Mouse (Mus musculus): ENCODE measurements around the gene Olfr315. TPM values are rescaled to one million over a fixed set of nuclear protein-coding genes. Genes with fewer than 3 reads are reported as not detected.
"Not testable (repeated sequence)": the region's sequence is repeated elsewhere in the genome, so short reads cannot be mapped to it uniquely, and the experiment has no call there.

Gene Olfr315
- total RNA-seq, 2 experiments from 2014 or later = not detected

DNA sequence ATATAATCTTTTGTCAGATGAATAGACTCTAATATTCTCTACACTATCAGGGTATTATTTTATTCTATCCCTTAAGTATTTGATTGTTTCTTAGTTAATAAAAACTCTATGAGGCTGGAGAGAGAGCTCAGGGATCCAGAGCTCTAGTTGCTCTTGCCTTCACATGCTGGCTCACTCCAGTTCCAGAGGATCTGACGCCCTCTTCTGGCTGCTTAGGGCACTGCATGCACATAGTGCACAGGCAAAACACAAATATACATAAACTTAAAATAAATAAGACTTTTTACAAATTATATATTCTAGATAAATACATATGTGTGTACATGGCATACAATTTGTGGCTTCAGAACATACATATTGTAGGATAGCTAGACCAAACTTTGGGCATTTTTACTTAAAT, 39.0 kb downstream of the Olfr315 start:
- no peak for ATAC-seq (replicated peaks; ENCODE audit: low FRiP score, poor library complexity, severe bottlenecking)

DNA sequence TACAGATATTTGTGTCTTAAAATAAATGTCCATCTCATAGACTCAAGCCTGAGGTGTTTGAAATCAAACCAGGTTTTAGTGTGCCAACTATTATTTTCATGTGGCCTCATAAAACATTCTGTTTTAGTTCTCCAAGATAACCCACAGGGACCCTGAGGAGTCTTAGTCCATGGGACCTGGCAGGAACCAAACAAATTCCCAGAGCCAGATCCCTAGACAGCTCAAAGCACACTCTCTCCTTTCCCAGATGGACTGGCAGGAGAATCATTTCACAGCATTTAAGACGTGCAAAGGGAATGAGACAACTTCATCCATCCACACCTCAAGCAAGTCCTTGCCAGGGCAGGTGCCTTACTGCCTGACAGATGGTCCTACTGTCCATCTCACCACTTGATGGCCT, 41.7 kb downstream of the Olfr315 start, which contains the start of gene Olfr313:
Gene Olfr313 (plus strand): TSS at position 301 of the 400 bp plus-strand sequence.
- not testable (repeated sequence) for ATAC-seq (replicated peaks; ENCODE audit: low FRiP score, poor library complexity, severe bottlenecking)

DNA sequence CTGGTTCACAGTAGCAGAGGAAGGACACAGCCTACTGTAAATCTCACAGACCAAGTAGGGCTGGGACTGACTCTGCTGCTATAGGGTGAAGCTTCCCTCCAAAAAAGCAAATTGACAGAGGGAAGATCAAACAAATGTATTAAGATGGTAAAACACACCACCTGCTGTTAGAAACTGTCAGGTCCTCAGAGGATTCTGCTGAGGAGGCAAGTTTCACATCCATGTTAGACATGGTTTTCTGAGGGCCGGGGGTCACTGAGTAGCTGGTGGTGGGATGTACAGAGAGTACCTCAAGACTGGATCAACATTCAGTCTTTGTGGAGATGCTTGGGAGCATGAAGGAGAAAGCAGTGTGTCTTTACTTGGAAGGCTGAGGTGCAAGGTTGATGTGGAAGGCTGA, 42.7 kb downstream of the Olfr315 start:
- no peak for ATAC-seq (replicated peaks; ENCODE audit: low FRiP score, poor library complexity, severe bottlenecking)

GRCm38 (mm10) chr11:58828937-58829336, 55.9 kb downstream of the Olfr315 start, which contains the start of gene Olfr312:
Gene Olfr312, plus strand, starts transcription at chr11:58829237.
- ATAC-seq (replicated peaks; ENCODE audit: low FRiP score, poor library complexity, severe bottlenecking) = not testable (repeated sequence)

GRCm38 (mm10) chr11:58829764-58830163, 56.8 kb downstream of the Olfr315 start:
- no peak for ATAC-seq (replicated peaks; ENCODE audit: low FRiP score, poor library complexity, severe bottlenecking)

Other genes starting within 250 kb of the Olfr315 start
- gene Olfr330, start 238.4 kb upstream of the Olfr315 start, total RNA-seq (2015; ENCODE audit: low replicate concordance) = not detected in 2 replicates
- gene Olfr330, start 238.4 kb upstream of the Olfr315 start, total RNA-seq (2017; ENCODE audit: low replicate concordance) = not detected in 2 replicates
- gene Olfr329-ps, start 226.8 kb upstream of the Olfr315 start, total RNA-seq (2015; ENCODE audit: low replicate concordance) = not detected in 2 replicates
- gene Olfr329-ps, start 226.8 kb upstream of the Olfr315 start, total RNA-seq (2017; ENCODE audit: low replicate concordance) = not detected in 2 replicates
- gene Olfr328, start 217.6 kb upstream of the Olfr315 start, total RNA-seq (2015; ENCODE audit: low replicate concordance) = not detected in 2 replicates
- not detected in 2 replicates for gene Olfr328, start 217.6 kb upstream of the Olfr315 start, total RNA-seq (2017; ENCODE audit: low replicate concordance)
- not detected in 2 replicates for gene Olfr224, start 202.6 kb upstream of the Olfr315 start, total RNA-seq (2015; ENCODE audit: low replicate concordance)
- not detected in 2 replicates for gene Olfr224, start 202.6 kb upstream of the Olfr315 start, total RNA-seq (2017; ENCODE audit: low replicate concordance)
- gene Olfr325, start 195.5 kb upstream of the Olfr315 start, total RNA-seq (2015; ENCODE audit: low replicate concordance) = not detected in 2 replicates
- not detected in 2 replicates for gene Olfr325, start 195.5 kb upstream of the Olfr315 start, total RNA-seq (2017; ENCODE audit: low replicate concordance)
- gene Olfr324, start 178.1 kb upstream of the Olfr315 start, total RNA-seq (2015; ENCODE audit: low replicate concordance) = not detected in 2 replicates
- not detected in 2 replicates for gene Olfr324, start 178.1 kb upstream of the Olfr315 start, total RNA-seq (2017; ENCODE audit: low replicate concordance)
- gene 2210407C18Rik, start 157.1 kb upstream of the Olfr315 start, total RNA-seq (2015; ENCODE audit: low replicate concordance) = not detected in 2 replicates
- gene 2210407C18Rik, start 157.1 kb upstream of the Olfr315 start, total RNA-seq (2017; ENCODE audit: low replicate concordance) = not detected in 2 replicates
- gene Olfr323, start 142.7 kb upstream of the Olfr315 start, total RNA-seq (2015; ENCODE audit: low replicate concordance) = not detected in 2 replicates
- gene Olfr323, start 142.7 kb upstream of the Olfr315 start, total RNA-seq (2017; ENCODE audit: low replicate concordance) = not detected in 2 replicates
- gene Trim58, start 132.7 kb upstream of the Olfr315 start, total RNA-seq (2015; ENCODE audit: low replicate concordance) = 56.9 and 65.4 TPM in 2 replicates
- 45.0 and 61.1 TPM in 2 replicates for gene Trim58, start 132.7 kb upstream of the Olfr315 start, total RNA-seq (2017; ENCODE audit: low replicate concordance)
- 0.42 TPM in 1 of 2 replicates, not detected in the other for gene Olfr322, start 114.4 kb upstream of the Olfr315 start, total RNA-seq (2015; ENCODE audit: low replicate concordance)
- gene Olfr322, start 114.4 kb upstream of the Olfr315 start, total RNA-seq (2017; ENCODE audit: low replicate concordance) = 0.77 and 1.9 TPM in 2 replicates
- gene Olfr320, start 92.1 kb upstream of the Olfr315 start, total RNA-seq (2015; ENCODE audit: low replicate concordance) = not detected in 2 replicates
- gene Olfr320, start 92.1 kb upstream of the Olfr315 start, total RNA-seq (2017; ENCODE audit: low replicate concordance) = not detected in 2 replicates
- not detected in 2 replicates for gene Olfr319, start 74.0 kb upstream of the Olfr315 start, total RNA-seq (2015; ENCODE audit: low replicate concordance)
- gene Olfr319, start 74.0 kb upstream of the Olfr315 start, total RNA-seq (2017; ENCODE audit: low replicate concordance) = not detected in 2 replicates
- not detected in 2 replicates for gene Olfr318, start 49.2 kb upstream of the Olfr315 start, total RNA-seq (2015; ENCODE audit: low replicate concordance)
- gene Olfr318, start 49.2 kb upstream of the Olfr315 start, total RNA-seq (2017; ENCODE audit: low replicate concordance) = not detected in 2 replicates
- not detected in 2 replicates for gene Olfr317, start 34.0 kb upstream of the Olfr315 start, total RNA-seq (2015; ENCODE audit: low replicate concordance)
- gene Olfr317, start 34.0 kb upstream of the Olfr315 start, total RNA-seq (2017; ENCODE audit: low replicate concordance) = not detected in 2 replicates
- not detected in 2 replicates for gene Olfr316, start 20.5 kb upstream of the Olfr315 start, total RNA-seq (2015; ENCODE audit: low replicate concordance)
- gene Olfr316, start 20.5 kb upstream of the Olfr315 start, total RNA-seq (2017; ENCODE audit: low replicate concordance) = not detected in 2 replicates
- not detected in 2 replicates for gene Olfr314, start 9.8 kb downstream of the Olfr315 start, total RNA-seq (2015; ENCODE audit: low replicate concordance)
- not detected in 2 replicates for gene Olfr314, start 9.8 kb downstream of the Olfr315 start, total RNA-seq (2017; ENCODE audit: low replicate concordance)
- not detected in 2 replicates for gene Fam183b, start 28.8 kb downstream of the Olfr315 start, total RNA-seq (2015; ENCODE audit: low replicate concordance)
- gene Fam183b, start 28.8 kb downstream of the Olfr315 start, total RNA-seq (2017; ENCODE audit: low replicate concordance) = not detected in 2 replicates
- gene Olfr313, start 41.8 kb downstream of the Olfr315 start, total RNA-seq (2015; ENCODE audit: low replicate concordance) = not detected in 2 replicates
- not detected in 2 replicates for gene Olfr313, start 41.8 kb downstream of the Olfr315 start, total RNA-seq (2017; ENCODE audit: low replicate concordance)
- gene Olfr312, start 56.0 kb downstream of the Olfr315 start, total RNA-seq (2015; ENCODE audit: low replicate concordance) = not detected in 2 replicates
- not detected in 2 replicates for gene Olfr312, start 56.0 kb downstream of the Olfr315 start, total RNA-seq (2017; ENCODE audit: low replicate concordance)
- gene Olfr311, start 66.1 kb downstream of the Olfr315 start, total RNA-seq (2015; ENCODE audit: low replicate concordance) = not detected in 2 replicates
- gene Olfr311, start 66.1 kb downstream of the Olfr315 start, total RNA-seq (2017; ENCODE audit: low replicate concordance) = not detected in 2 replicates
- gene Gm12258, start 74.0 kb downstream of the Olfr315 start, total RNA-seq (2015; ENCODE audit: low replicate concordance) = 11.5 and 13.4 TPM in 2 replicates
- gene Gm12258, start 74.0 kb downstream of the Olfr315 start, total RNA-seq (2017; ENCODE audit: low replicate concordance) = 11.0 and 32.9 TPM in 2 replicates
- gene 2810021J22Rik, start 94.0 kb downstream of the Olfr315 start, total RNA-seq (2015; ENCODE audit: low replicate concordance) = 4.3 and 11.3 TPM in 2 replicates
- gene 2810021J22Rik, start 94.0 kb downstream of the Olfr315 start, total RNA-seq (2017; ENCODE audit: low replicate concordance) = 2.7 and 3.9 TPM in 2 replicates
- 79.2 and 83.3 TPM in 2 replicates for gene Zfp39, start 131.0 kb downstream of the Olfr315 start, total RNA-seq (2015; ENCODE audit: low replicate concordance)
- 44.4 and 49.4 TPM in 2 replicates for gene Zfp39, start 131.0 kb downstream of the Olfr315 start, total RNA-seq (2017; ENCODE audit: low replicate concordance)
- gene Btnl10, start 144.7 kb downstream of the Olfr315 start, total RNA-seq (2015; ENCODE audit: low replicate concordance) = 407 and 422 TPM in 2 replicates
- gene Btnl10, start 144.7 kb downstream of the Olfr315 start, total RNA-seq (2017; ENCODE audit: low replicate concordance) = 484 and 553 TPM in 2 replicates
- 104 and 109 TPM in 2 replicates for gene Rnf187, start 165.7 kb downstream of the Olfr315 start, total RNA-seq (2015; ENCODE audit: low replicate concordance)
- 104 and 117 TPM in 2 replicates for gene Rnf187, start 165.7 kb downstream of the Olfr315 start, total RNA-seq (2017; ENCODE audit: low replicate concordance)
- 265 and 290 TPM in 2 replicates for gene Hist3h2ba, start 175.7 kb downstream of the Olfr315 start, total RNA-seq (2015; ENCODE audit: low replicate concordance)
- gene Hist3h2ba, start 175.7 kb downstream of the Olfr315 start, total RNA-seq (2017; ENCODE audit: low replicate concordance) = 136 and 409 TPM in 2 replicates
- gene Hist3h2a, start 181.5 kb downstream of the Olfr315 start, total RNA-seq (2015; ENCODE audit: low replicate concordance) = 186 and 192 TPM in 2 replicates
- 1,299 and 1,489 TPM in 2 replicates for gene Hist3h2a, start 181.5 kb downstream of the Olfr315 start, total RNA-seq (2017; ENCODE audit: low replicate concordance)
- gene Trim17, start 181.5 kb downstream of the Olfr315 start, total RNA-seq (2015; ENCODE audit: low replicate concordance) = 0.36 and 0.84 TPM in 2 replicates
- 1.2 TPM in 2 replicates for gene Trim17, start 181.5 kb downstream of the Olfr315 start, total RNA-seq (2017; ENCODE audit: low replicate concordance)
- gene Trim11, start 204.9 kb downstream of the Olfr315 start, total RNA-seq (2015; ENCODE audit: low replicate concordance) = 10.1 and 18.0 TPM in 2 replicates
- gene Trim11, start 204.9 kb downstream of the Olfr315 start, total RNA-seq (2017; ENCODE audit: low replicate concordance) = 11.3 and 15.2 TPM in 2 replicates

Measured in erythroid progenitor cell, adult 5-6 weeks (primary cell).